ENCODE assay signal across 14 mouse cellular contexts in genomic region chr6:50977381-50977780, GRCm38 (mm10).
DNase-seq lines count a peak whose midpoint lies in the region; ATAC-seq and TF ChIP-seq lines count a peak whose summit lies in the region.
"Had no signal": no experiment of that assay in that cellular context is flagged by ENCODE, and none has a peak within 500 bp of the region (broad histone marks: within the 10 kb centered on the region; RNA-seq: fewer than 3 reads in every experiment).

No protein-coding gene starts in this region.

- no peaks in the 10 kb centered on the region for H3K36me3 ChIP-seq in forebrain, embryonic 11.5 days (ENCODE audit: control insufficient read depth, insufficient read depth, low read length)
- no peaks in the 10 kb centered on the region for H3K36me3 ChIP-seq in forebrain, embryonic 16.5 days (ENCODE audit: control insufficient read depth, insufficient read depth)
- H3K36me3 ChIP-seq: forebrain, embryonic 15.5 days had no signal

- WGBS in forebrain, embryonic 11.5 days, result 10% methylated on average over 8 of the region's 8 CpGs
- 15% methylated on average over 8 of the region's 8 CpGs for WGBS in forebrain, embryonic 16.5 days

- peak; percentile 45 for DNase-seq in forebrain, embryonic 11.5 days (ENCODE audit: low spot score)
- peak; percentile 29 for DNase-seq in lung, postnatal 10 days
- DNase-seq in lung, postnatal 25 days (ENCODE audit: low spot score), result no peak
- peak; percentile 68 for DNase-seq in kidney, postnatal 14 days
- no peak for DNase-seq in ovary, postnatal 10 days (ENCODE audit: low spot score)
- DNase-seq in left cerebral cortex, adult 2 months (ENCODE audit: extremely low spot score in 1 of 2, low spot score in 2 of 2), result no peak
- no peak for DNase-seq in gastrocnemius, postnatal 4 days (ENCODE audit: low spot score in 2 of 2)
- DNase-seq: adrenal gland, adult 8-10 months; cerebellum, adult 2 months; layer of hippocampus, postnatal 36 days; lung, postnatal 36 days; right cerebral cortex, postnatal 4 days had no signal

- H3K9me3 ChIP-seq in forebrain, embryonic 11.5 days (ENCODE audit: control insufficient read depth, low read length), result no peaks in the 10 kb centered on the region
- H3K9me3 ChIP-seq in forebrain, embryonic 16.5 days (ENCODE audit: control insufficient read depth, low read length), result no peaks in the 10 kb centered on the region
- H3K9me3 ChIP-seq: forebrain, embryonic 15.5 days had no signal

- ATAC-seq in forebrain, embryonic 11.5 days (replicated peaks; ENCODE audit: low FRiP score), result no peak
- no peak for ATAC-seq in forebrain, embryonic 16.5 days
- ATAC-seq: forebrain, embryonic 15.5 days had no signal

- peaks cover 7% of the 10 kb centered on the region; the same call in 1 of the 2 replicates for H3K4me1 ChIP-seq in forebrain, embryonic 11.5 days (replicated peaks; ENCODE audit: control insufficient read depth, insufficient read depth, low read length)
- no peaks in the 10 kb centered on the region; the same call in 1 of the 2 replicates for H3K4me1 ChIP-seq in forebrain, embryonic 16.5 days (replicated peaks; ENCODE audit: control insufficient read depth, insufficient read depth, low read length)

- intact Hi-C loops in left cerebral cortex, adult 2 months (cut with DNase I), result no loop called here

- no peak overlapping the region for H3K4me2 ChIP-seq in forebrain, embryonic 11.5 days (ENCODE audit: low read depth, low read length, severe bottlenecking)
- no peak overlapping the region for H3K4me2 ChIP-seq in forebrain, embryonic 16.5 days (ENCODE audit: low read length)
- H3K4me2 ChIP-seq: forebrain, embryonic 15.5 days had no signal

- no peaks in the 10 kb centered on the region for H3K27me3 ChIP-seq in forebrain, embryonic 11.5 days (ENCODE audit: control insufficient read depth, insufficient read depth, low read length)
- 0 out of 2 replicates have a peak, but pooled peaks cover 2% of the 10 kb centered on the region for H3K27me3 ChIP-seq in forebrain, embryonic 16.5 days (replicated peaks; ENCODE audit: control insufficient read depth, insufficient read depth, low read length)

- no peak overlapping the region for H3K4me3 ChIP-seq in forebrain, embryonic 11.5 days (ENCODE audit: low read depth, low read length)
- no peak overlapping the region for H3K4me3 ChIP-seq in forebrain, embryonic 16.5 days (replicated peaks; ENCODE audit: low read length)
- H3K4me3 ChIP-seq in left cerebral cortex, adult 2 months, result no peak overlapping the region
- H3K4me3 ChIP-seq: forebrain, embryonic 15.5 days had no signal

- H3K27ac ChIP-seq in forebrain, embryonic 11.5 days (ENCODE audit: low read depth, low read length), result no peak overlapping the region
- H3K27ac ChIP-seq in forebrain, embryonic 16.5 days (ENCODE audit: low read length), result no peak overlapping the region
- H3K27ac ChIP-seq in left cerebral cortex, adult 2 months, result no peak overlapping the region; the same call in 1 of the 2 replicates
- H3K27ac ChIP-seq: forebrain, embryonic 15.5 days had no signal

- TF ChIP-seq CTCF in left cerebral cortex, adult 2 months (IDR thresholded peaks at IDR 0.05), result no peak

- H3K9ac ChIP-seq in forebrain, embryonic 11.5 days (ENCODE audit: low read length), result no peak overlapping the region
- H3K9ac ChIP-seq in forebrain, embryonic 16.5 days (replicated peaks; ENCODE audit: low read depth, low read length), result no peak overlapping the region
- H3K9ac ChIP-seq: forebrain, embryonic 15.5 days had no signal

Comparison
In these comparisons a context has a peak if more than half of its experiments do, and no peak if none do; other contexts are left out.
1. DNase-seq: peak in forebrain, embryonic 11.5 days (single experiment), lung, postnatal 10 days (single experiment) and kidney, postnatal 14 days (single experiment); none in lung, postnatal 25 days (single experiment), ovary, postnatal 10 days (single experiment), left cerebral cortex, adult 2 months (0 of 2) and gastrocnemius, postnatal 4 days (0 of 2).